Mouse (Mus musculus): ENCODE data around the gene Map2k6. TPM values are rescaled to one million over a fixed set of nuclear protein-coding genes. Genes with fewer than 3 reads are reported as not detected.

The Map2k6 gene
- polyA plus RNA-seq, 1 experiment from 2014 or later: 27.3 TPM

DNA sequence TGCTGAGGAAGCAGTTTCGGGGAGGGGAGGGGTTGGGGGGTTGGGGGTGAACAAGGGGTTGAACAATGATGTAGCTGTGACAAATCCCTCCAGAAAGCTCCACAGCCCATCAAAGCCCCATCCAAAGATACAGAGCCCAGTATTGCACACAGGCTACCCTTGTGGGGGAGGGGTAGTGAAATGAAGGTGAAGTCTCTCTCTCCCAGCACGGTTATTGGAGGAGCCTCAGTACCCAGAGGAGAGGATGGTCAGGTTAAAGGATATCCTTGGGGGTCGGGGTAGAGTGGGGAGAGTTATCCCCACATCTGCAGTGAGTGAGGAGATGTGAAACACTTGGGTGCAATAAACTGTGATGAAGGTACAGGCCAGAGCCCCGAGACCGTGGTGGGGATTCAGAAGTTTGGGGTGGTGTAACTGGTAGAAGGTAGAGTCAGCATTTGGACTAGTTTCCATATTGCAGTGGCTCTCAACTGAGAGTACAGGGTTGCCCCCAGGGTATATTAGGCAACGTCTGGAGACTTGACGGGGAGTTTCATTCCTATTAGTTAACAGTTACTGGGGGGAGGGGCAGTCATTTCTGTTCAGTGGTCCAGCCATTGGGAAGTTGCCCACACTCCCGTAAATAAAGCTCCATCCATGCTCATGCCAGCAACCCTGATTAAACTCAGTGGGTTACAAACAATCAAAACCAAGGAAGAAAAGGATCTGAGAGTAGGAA lies 37.1 kb downstream of the Map2k6 start:
- no peaks in the 10 kb centered on the region for H3K27me3 ChIP-seq (ENCODE audit: control insufficient read depth, insufficient read depth, low read length)
- no peak overlapping the region for H3K4me2 ChIP-seq (replicated peaks; ENCODE audit: low read depth, low read length)
- no peak overlapping the region for H3K4me3 ChIP-seq (ENCODE audit: low read depth, low read length)
- no peaks in the 10 kb centered on the region for H3K9me3 ChIP-seq (ENCODE audit: control insufficient read depth, low read depth, low read length)
- 74% methylated on average over 8 of the region's 8 CpGs for WGBS
- H3K27ac ChIP-seq (ENCODE audit: low read length): no peak overlapping the region
- no peak for ATAC-seq (ENCODE audit: insufficient number of reproducible peaks, insufficient read depth, low FRiP score, low read depth)
- no peak overlapping the region for H3K9ac ChIP-seq (replicated peaks; ENCODE audit: low read depth, low read length)
- H3K36me3 ChIP-seq (ENCODE audit: control insufficient read depth, insufficient read depth, low read length): no peaks in the 10 kb centered on the region
- H3K4me1 ChIP-seq (ENCODE audit: control insufficient read depth, insufficient read depth, low read length): no peaks in the 10 kb centered on the region

DNA sequence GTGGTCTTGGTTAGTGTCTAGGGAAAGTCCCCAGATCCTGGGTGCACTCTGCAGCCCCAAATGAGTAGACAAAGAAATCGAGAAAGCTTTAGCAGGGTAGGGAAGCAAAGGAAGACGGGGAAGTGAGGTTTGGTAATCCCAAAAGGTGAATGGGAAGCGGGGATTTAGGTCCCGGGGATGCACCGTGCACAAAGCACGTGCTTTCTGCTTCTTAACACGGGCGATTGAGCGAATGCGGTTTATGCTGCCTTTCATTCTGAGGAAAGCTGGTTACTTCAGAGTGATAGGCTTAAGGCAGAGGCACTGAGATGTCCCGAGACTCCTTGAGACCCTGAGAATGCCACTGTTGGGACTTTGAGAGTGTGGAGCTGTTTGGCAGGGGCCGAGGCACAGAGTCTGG lies 38.1 kb downstream of the Map2k6 start:
- H3K27me3 ChIP-seq (ENCODE audit: control insufficient read depth, insufficient read depth, low read length): no peaks in the 10 kb centered on the region
- no peak overlapping the region for H3K9ac ChIP-seq (replicated peaks; ENCODE audit: low read depth, low read length)
- ATAC-seq (ENCODE audit: insufficient number of reproducible peaks, insufficient read depth, low FRiP score, low read depth): no peak
- no peak overlapping the region for H3K4me2 ChIP-seq (replicated peaks; ENCODE audit: low read depth, low read length)
- no peaks in the 10 kb centered on the region for H3K36me3 ChIP-seq (ENCODE audit: control insufficient read depth, insufficient read depth, low read length)
- H3K4me1 ChIP-seq (ENCODE audit: control insufficient read depth, insufficient read depth, low read length): no peaks in the 10 kb centered on the region
- 88% methylated on average over 12 of the region's 12 CpGs for WGBS
- H3K9me3 ChIP-seq (ENCODE audit: control insufficient read depth, low read depth, low read length): no peaks in the 10 kb centered on the region
- no peak overlapping the region for H3K27ac ChIP-seq (ENCODE audit: low read length)
- H3K4me3 ChIP-seq (ENCODE audit: low read depth, low read length): no peak overlapping the region

DNA sequence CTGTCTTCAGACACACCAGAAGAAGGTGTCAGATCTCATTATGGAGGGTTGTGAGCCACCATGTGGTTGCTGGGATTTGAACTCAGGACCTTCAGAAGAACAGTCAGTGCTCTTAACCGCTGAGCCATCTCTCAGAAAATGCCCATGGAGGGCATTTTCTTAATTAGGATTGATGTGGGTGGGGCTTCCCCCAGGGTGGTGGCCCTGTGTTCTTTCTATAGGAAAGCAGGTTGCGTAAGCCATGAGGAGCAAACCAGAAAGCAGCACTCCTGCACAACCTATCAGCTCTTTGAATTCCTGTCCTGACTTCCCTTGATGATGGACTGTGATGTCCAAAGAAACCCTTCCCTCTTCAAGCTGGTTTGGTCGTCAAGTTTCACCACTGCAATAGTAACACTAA lies 39.2 kb downstream of the Map2k6 start:
- no peak overlapping the region for H3K27ac ChIP-seq (ENCODE audit: low read length)
- no peaks in the 10 kb centered on the region for H3K4me1 ChIP-seq (ENCODE audit: control insufficient read depth, insufficient read depth, low read length)
- WGBS: 92% methylated on average over 3 of the region's 3 CpGs
- H3K27me3 ChIP-seq (ENCODE audit: control insufficient read depth, insufficient read depth, low read length): no peaks in the 10 kb centered on the region
- no peak overlapping the region for H3K4me3 ChIP-seq (ENCODE audit: low read depth, low read length)
- H3K4me2 ChIP-seq (replicated peaks; ENCODE audit: low read depth, low read length): no peak overlapping the region
- H3K36me3 ChIP-seq (ENCODE audit: control insufficient read depth, insufficient read depth, low read length): no peaks in the 10 kb centered on the region
- no peak for ATAC-seq (ENCODE audit: insufficient number of reproducible peaks, insufficient read depth, low FRiP score, low read depth)
- no peak overlapping the region for H3K9ac ChIP-seq (replicated peaks; ENCODE audit: low read depth, low read length)
- no peaks in the 10 kb centered on the region for H3K9me3 ChIP-seq (ENCODE audit: control insufficient read depth, low read depth, low read length)

DNA sequence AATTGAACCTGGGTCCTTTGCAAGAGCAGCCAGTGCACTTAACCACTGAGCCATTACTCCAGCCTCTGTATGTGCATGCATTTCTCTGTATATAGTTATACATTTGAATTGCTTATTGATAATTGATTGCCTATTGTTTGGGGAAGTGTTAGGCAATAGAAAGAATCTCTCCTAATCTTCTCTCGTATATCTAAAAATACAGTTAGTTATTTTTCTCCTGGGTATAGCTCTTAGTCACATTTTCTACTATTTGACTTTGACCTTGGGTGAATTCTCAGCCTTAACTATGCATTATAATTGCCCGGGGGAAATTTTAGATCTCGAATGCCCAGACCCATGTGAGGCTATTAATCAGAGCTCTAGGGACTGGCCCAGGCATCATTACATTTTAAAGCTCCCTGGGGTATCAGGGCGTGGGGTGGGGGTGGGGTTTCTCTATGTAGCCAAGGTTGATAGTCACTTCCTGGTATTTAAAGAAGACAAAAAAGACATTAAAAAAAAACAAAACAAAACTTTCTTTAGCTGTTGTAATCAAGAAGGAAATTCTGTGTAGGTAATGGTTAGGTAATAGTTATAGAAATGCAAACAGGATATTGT lies 39.9 kb downstream of the Map2k6 start:
- Histone ChIP-seq H3K27me3 (ENCODE audit: control insufficient read depth, insufficient read depth, low read length) (no peaks in the 10 kb centered on the region), H3K36me3 (ENCODE audit: control insufficient read depth, insufficient read depth, low read length) (no peaks in the 10 kb centered on the region), H3K4me1 (ENCODE audit: control insufficient read depth, insufficient read depth, low read length) (no peaks in the 10 kb centered on the region), H3K27ac (ENCODE audit: low read length) (no peak overlapping the region), H3K9ac (replicated peaks; ENCODE audit: low read depth, low read length) (no peak overlapping the region), H3K9me3 (ENCODE audit: control insufficient read depth, low read depth, low read length) (no peaks in the 10 kb centered on the region), H3K4me3 (ENCODE audit: low read depth, low read length) (no peak overlapping the region), H3K4me2 (replicated peaks; ENCODE audit: low read depth, low read length) (no peak overlapping the region)
- WGBS: 70% methylated on average over 4 of the region's 4 CpGs
- ATAC-seq (ENCODE audit: insufficient number of reproducible peaks, insufficient read depth, low FRiP score, low read depth): no peak

DNA sequence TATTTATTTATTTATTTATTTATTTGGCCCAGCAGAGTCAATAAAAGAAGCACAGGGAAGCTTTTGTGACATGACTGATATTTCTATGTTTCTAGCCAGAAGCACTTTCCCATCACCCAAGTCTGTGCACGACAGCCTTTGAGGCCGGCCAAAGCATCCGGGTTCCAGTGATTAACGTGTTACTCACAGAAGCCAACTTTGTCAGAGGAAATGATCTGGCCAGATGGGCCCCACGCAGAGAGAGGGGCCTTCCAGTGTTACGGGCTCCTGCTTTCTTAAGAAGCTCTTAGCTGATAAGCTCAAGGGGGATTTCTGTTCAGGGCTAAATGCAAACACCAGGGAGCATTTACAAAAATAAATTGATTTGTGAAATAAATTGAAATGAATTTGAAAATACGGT lies 40.4 kb downstream of the Map2k6 start:
- WGBS: 47% methylated on average over 7 of the region's 7 CpGs
- no peak for ATAC-seq (ENCODE audit: insufficient number of reproducible peaks, insufficient read depth, low FRiP score, low read depth)

DNA sequence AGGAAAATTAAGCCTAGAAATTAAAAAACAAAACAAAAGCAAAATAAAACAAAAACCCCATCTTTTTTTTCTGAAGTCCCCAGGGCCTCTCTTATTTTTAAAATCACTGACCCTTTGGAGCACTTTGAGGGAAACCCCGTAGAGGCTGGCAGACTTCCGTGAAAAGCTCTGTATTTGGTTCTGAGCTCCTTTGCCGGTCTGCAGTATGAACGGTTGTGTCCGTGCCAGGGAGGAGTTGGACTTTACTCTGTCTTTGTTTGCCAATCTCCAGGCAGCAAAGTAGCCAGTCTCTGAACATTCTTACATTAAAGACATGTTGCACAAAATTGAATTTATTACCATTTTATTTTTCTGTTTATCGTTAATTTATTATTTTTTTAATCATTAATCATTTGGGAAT lies 45.7 kb downstream of the Map2k6 start:
- Histone ChIP-seq H3K36me3 (ENCODE audit: control insufficient read depth, insufficient read depth, low read length) (no peaks in the 10 kb centered on the region), H3K4me1 (ENCODE audit: control insufficient read depth, insufficient read depth, low read length) (peaks cover 19% of the 10 kb centered on the region), H3K4me3 (ENCODE audit: low read depth, low read length) (no peak overlapping the region), H3K9me3 (ENCODE audit: control insufficient read depth, low read depth, low read length) (no peaks in the 10 kb centered on the region), H3K27me3 (ENCODE audit: control insufficient read depth, insufficient read depth, low read length) (no peaks in the 10 kb centered on the region), H3K9ac (replicated peaks; ENCODE audit: low read depth, low read length) (no peak overlapping the region), H3K4me2 (replicated peaks; ENCODE audit: low read depth, low read length) (no peak overlapping the region), H3K27ac (ENCODE audit: low read length) (no peak overlapping the region)
- 0 out of 2 replicates have a peak, but pooled peaks have one; percentile 35 for ATAC-seq (ENCODE audit: insufficient number of reproducible peaks, insufficient read depth, low FRiP score, low read depth)
- WGBS: 74% methylated on average over 6 of the region's 6 CpGs

More for the DNA sequence above, 40.4 kb downstream of the Map2k6 start:
- H3K27me3 ChIP-seq (ENCODE audit: control insufficient read depth, insufficient read depth, low read length): no peaks in the 10 kb centered on the region
- no peak overlapping the region for H3K9ac ChIP-seq (replicated peaks; ENCODE audit: low read depth, low read length)
- no peak overlapping the region for H3K4me3 ChIP-seq (ENCODE audit: low read depth, low read length)
- no peak overlapping the region for H3K27ac ChIP-seq (ENCODE audit: low read length)
- no peaks in the 10 kb centered on the region for H3K9me3 ChIP-seq (ENCODE audit: control insufficient read depth, low read depth, low read length)
- H3K4me2 ChIP-seq (replicated peaks; ENCODE audit: low read depth, low read length): no peak overlapping the region
- no peaks in the 10 kb centered on the region for H3K36me3 ChIP-seq (ENCODE audit: control insufficient read depth, insufficient read depth, low read length)
- no peaks in the 10 kb centered on the region for H3K4me1 ChIP-seq (ENCODE audit: control insufficient read depth, insufficient read depth, low read length)

DNA sequence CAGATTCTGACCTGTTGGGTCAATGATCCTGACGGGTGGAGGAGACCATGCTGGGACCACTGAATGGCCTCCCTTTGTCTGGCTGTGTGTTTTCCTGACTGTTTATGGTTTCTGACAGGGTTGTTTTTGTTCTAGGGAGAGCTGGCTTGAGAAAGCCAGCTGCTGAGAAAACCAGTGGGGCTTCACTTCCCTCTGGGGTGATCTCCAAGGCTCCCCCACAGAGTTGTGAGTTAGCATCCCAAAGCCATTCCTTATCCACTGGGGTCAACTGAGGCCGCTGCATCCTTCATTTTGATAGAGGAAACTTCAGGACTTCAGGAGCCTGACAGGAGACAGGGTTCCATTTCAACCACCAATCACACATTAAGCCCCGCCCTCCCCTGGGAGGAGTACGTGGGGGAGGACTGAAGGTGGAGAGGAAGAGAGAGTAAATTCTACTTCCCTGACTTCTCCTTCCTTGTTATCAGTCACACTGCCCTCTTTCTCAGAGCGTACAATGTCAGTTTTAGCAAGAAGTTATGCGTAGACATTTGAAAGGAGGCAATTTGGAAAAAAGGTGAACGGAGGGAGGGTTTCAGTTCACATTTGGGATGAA lies 49.3 kb downstream of the Map2k6 start:
- H3K9ac ChIP-seq (replicated peaks; ENCODE audit: low read depth, low read length): no peak overlapping the region
- H3K4me1 ChIP-seq (ENCODE audit: control insufficient read depth, insufficient read depth, low read length): peaks cover 33% of the 10 kb centered on the region
- no peak overlapping the region for H3K27ac ChIP-seq (ENCODE audit: low read length)
- peak; percentile 47; the same call in 1 of the 2 replicates for ATAC-seq (ENCODE audit: insufficient number of reproducible peaks, insufficient read depth, low FRiP score, low read depth)
- WGBS: 15% methylated on average over 7 of the region's 7 CpGs
- peak overlapping the region; percentile 32 for H3K4me2 ChIP-seq (replicated peaks; ENCODE audit: low read depth, low read length)
- no peaks in the 10 kb centered on the region for H3K36me3 ChIP-seq (ENCODE audit: control insufficient read depth, insufficient read depth, low read length)
- H3K4me3 ChIP-seq (ENCODE audit: low read depth, low read length): peak overlapping the region; percentile 10; the same call in 1 of the 2 replicates
- no peaks in the 10 kb centered on the region for H3K9me3 ChIP-seq (ENCODE audit: control insufficient read depth, low read depth, low read length)
- H3K27me3 ChIP-seq (ENCODE audit: control insufficient read depth, insufficient read depth, low read length): no peaks in the 10 kb centered on the region

DNA sequence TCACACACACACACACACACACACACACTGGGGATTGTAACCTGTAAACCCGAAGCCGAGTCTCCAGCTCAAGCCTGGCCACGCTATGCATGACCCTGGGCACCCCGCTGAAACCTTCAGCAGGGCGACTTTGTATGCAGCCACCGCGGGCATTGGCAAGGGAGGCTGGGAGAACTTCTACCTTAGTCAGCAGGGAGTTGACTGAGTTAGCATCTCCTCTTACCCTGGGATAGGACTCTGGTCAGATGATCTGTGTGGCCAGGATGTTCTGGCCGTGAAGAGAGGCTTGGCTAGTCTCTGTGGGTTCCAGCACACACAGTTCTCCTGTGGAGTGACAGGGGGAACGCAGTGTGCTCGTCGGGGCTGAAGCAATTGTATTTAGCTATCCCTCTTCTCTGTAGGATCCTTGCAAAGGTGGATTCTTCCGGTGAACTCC lies 49.8 kb downstream of the Map2k6 start:
- Histone ChIP-seq H3K4me2 (replicated peaks; ENCODE audit: low read depth, low read length) (peak overlapping the region; percentile 32), H3K4me3 (ENCODE audit: low read depth, low read length) (peak overlapping the region; percentile 10; the same call in 1 of the 2 replicates), H3K9ac (replicated peaks; ENCODE audit: low read depth, low read length) (no peak overlapping the region), H3K27ac (ENCODE audit: low read length) (no peak overlapping the region), H3K4me1 (ENCODE audit: control insufficient read depth, insufficient read depth, low read length) (peaks cover 33% of the 10 kb centered on the region), H3K27me3 (ENCODE audit: control insufficient read depth, insufficient read depth, low read length) (no peaks in the 10 kb centered on the region), H3K36me3 (ENCODE audit: control insufficient read depth, insufficient read depth, low read length) (no peaks in the 10 kb centered on the region), H3K9me3 (ENCODE audit: control insufficient read depth, low read depth, low read length) (no peaks in the 10 kb centered on the region)
- ATAC-seq (ENCODE audit: insufficient number of reproducible peaks, insufficient read depth, low FRiP score, low read depth): 0 out of 2 replicates have a peak, but pooled peaks have one; percentile 15
- 11% methylated on average over 12 of the region's 12 CpGs for WGBS

Data from stomach, embryonic 14.5 days (tissue).